Mouse (Mus musculus) layer of hippocampus, adult 18-20 months (tissue): ENCODE measurements around the gene Them7. TPM values are rescaled to one million over a fixed set of nuclear protein-coding genes. Genes with fewer than 3 reads are reported as not detected.

Experiments used
- DNase-seq, 2 experiments: peaks; one replicate each; pipeline ENCODE4 v3.0.0; 2022; ENCODE audit warnings: low spot score in 2 of 2
- total RNA-seq, 2 experiments: library from RNA; stranded (reverse); gene quantifications; 2 replicates each; pipeline ENCODE4 v1.2.3; 2021

Them7 gene
- total RNA-seq, 2 experiments from 2014 or later: not detected

DNA sequence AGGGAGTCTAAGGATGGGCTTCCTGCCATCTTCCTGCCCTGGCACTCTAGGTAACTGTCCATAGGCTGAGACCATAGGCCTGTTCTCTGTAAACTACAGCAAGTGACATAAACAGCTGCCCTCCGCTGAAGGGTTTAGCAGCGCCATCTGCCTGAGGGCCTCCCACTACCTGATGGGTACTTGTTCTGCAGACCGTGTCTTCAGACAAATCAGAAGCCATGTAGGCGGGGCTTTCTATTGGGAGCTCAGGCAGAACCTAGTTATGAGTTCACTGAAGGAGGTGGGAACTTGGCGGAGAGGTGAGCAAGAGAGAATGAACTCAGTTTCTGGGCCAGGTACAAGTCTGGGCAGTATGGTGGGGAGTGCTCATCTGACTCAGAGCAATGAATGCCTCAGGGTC lies 148.6 kb downstream of the Them7 start:
- no peak for DNase-seq

DNA sequence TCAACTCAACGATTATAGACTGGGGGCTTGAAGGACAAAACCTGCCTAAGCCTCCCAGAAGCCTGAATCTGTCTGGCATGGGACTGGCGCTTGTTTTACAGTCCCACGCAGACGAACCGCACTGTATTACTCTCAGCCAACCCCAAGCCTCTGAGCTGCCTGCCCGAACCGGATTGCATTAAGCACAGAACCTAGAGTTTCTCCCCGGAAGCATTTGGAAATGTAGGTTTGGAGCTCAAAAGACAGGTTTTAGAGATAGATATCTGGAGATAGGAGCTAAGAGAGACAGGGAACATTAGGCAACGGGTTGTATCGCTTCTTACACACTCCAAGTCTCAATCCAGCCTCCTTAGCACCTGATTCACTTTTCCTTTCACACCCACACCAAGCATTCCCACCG lies 149.5 kb downstream of the Them7 start:
- DNase-seq: no peak

DNA sequence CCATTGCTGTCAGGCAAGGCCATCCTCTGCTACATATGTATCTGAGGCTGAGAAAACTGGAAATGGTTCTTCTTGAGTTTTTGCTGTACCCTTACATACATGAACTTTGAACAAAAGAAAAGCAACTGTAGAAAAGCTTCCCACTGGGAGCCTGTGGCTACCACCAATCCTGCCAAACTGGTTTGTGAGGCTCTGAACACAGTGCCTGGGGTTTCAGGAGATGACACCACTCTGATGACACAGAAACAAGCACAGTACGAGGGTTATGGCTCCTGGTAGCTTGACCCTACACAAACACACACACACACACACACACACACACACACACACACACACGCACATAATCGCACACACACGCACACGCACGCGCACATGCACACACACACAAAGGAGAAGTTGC lies 151.1 kb downstream of the Them7 start:
- DNase-seq: no peak

GRCm38 (mm10) chr2:105375705-105376104 lies 151.6 kb downstream of the Them7 start:
- no peak for DNase-seq

GRCm38 (mm10) chr2:105379682-105380081 lies 155.6 kb downstream of the Them7 start:
- no peak for DNase-seq

DNA sequence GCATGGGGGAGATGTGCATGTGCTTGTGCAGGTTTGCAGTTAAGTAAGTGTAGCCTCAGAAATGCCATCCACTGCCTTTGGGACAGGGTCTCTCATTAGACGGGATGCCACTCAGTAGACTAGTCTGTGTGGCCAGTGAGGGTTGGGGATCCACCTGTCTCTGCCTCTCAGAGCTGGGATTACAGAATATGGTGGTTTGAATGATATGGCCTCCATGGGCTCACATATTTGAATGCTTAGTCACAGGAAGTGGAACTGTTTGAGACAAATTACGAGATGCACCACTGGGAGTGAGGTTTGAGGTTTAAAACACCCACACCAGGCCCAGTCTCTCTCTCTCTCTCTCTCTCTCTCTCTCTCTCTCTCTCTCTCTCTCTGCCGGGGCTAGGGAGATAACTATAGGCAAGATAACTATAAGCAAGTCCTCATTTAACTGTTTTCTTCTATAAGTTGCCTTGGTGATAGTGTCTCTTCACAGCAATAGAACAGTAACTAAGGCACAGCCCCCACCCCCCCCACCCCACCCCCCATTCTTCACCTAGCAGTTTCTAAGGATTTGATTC lies 156.7 kb downstream of the Them7 start:
- no peak for DNase-seq

DNA sequence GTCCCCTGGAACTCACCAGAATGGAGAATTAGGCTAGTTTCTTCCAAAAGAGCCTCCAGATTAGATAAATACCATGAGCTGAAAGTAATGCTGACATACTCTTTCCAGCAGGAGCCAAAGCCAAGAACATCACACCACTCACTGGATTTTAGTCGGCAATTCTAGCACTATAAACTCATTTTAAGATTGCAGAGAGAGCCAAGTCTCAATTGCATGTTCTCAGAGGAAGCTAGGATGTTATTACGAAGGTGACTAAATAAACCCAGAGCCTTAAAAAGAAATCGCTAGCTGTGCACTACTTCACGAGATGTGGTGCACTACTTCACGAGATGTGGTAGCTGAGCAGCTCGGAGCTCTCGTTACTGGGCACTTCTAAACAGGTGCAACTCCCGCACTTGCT lies 158.9 kb downstream of the Them7 start:
- no peak for DNase-seq

DNA sequence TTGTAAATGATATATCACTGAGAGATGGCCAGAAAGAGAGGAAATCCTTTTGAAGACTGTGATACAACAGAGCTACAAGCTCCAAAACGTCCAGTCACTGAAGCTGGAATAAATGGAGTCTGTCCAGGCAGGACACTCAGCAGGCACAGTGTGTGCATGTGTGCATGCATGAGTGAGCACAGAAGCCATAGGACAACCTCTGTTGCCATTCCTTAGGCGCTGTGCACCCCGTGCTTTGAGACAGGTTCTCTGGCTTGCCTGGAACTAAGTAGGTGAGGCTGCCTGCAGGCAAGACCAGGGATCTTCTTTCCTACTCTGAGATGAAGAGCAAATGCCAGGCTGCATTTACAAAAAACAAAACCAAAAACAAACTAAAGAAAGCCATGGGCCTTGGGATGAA lies 160.9 kb downstream of the Them7 start:
- DNase-seq: no peak

GRCm38 (mm10) chr2:105386418-105386817 lies 162.3 kb downstream of the Them7 start:
- no peak for DNase-seq

- DNase-seq: no peak
Measured at GRCm38 (mm10) chr2:105389007-105389890, 165.1 kb downstream of the Them7 start.

GRCm38 (mm10) chr2:105390653-105391413 lies 166.7 kb downstream of the Them7 start:
- no peak for DNase-seq

GRCm38 (mm10) chr2:105391414-105391784 lies 167.3 kb downstream of the Them7 start:
- no peak for DNase-seq

- no peak for DNase-seq
Measured at GRCm38 (mm10) chr2:105392514-105392913, 168.4 kb downstream of the Them7 start.

- DNase-seq: no peak
Measured at GRCm38 (mm10) chr2:105394375-105394774, 170.3 kb downstream of the Them7 start.

DNA sequence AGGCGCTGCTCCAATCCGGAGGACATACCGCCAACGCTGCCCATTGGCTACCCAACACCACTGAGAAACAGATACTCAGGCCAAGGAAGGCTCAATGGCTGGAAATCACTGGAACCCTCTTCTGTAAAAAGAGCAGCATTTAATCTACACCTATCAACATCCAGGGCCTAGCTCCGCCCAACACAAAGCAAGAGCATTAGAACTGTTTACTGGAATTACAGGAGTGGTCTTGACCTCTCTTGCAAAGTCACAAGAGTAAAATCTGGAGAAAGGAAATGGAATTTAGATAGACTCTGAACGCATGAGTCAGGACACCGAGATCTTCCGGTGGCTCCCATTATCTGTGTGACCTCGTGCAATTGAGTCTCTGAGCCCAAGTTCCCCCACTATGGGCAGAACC lies 171.9 kb downstream of the Them7 start:
- DNase-seq: no peak

DNA sequence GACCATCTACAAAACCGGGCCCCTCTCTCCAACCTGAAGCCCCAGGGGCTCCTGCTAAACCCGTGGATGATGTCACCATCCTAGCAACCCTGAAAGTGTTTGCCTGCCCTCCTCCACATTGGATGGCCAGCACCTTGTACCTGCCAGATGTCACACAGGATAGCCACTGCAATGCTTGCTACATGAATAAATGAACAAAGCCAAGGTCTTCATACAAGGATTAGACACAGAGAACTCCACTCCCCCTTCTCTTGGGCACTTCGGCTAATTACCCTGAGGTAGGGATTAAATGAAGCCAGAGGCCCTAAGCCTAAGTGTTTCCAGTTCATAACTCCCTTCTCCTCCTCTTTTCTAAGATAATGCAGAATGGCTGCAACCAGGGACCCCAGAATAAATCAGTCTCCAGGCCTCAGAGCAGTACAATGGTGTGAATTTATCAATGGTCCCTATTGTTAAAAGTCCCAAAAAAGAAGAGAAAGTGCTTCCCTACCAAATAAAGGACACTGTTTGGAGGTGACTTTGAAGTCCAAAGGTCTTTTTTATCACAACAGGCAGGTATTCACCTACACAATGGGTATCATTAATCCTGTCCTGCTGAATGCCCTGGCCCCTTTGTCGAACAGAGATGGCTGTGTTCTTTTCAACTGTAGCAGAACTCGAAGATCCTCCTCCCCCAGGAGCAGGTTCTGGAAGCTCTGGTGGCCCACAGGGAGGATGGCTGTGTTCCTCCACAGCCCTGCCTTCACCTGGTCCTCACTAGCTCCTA lies 173.5 kb downstream of the Them7 start:
- no peak for DNase-seq

- DNase-seq: no peak
Measured at GRCm38 (mm10) chr2:105398636-105399084, 174.5 kb downstream of the Them7 start.

DNA sequence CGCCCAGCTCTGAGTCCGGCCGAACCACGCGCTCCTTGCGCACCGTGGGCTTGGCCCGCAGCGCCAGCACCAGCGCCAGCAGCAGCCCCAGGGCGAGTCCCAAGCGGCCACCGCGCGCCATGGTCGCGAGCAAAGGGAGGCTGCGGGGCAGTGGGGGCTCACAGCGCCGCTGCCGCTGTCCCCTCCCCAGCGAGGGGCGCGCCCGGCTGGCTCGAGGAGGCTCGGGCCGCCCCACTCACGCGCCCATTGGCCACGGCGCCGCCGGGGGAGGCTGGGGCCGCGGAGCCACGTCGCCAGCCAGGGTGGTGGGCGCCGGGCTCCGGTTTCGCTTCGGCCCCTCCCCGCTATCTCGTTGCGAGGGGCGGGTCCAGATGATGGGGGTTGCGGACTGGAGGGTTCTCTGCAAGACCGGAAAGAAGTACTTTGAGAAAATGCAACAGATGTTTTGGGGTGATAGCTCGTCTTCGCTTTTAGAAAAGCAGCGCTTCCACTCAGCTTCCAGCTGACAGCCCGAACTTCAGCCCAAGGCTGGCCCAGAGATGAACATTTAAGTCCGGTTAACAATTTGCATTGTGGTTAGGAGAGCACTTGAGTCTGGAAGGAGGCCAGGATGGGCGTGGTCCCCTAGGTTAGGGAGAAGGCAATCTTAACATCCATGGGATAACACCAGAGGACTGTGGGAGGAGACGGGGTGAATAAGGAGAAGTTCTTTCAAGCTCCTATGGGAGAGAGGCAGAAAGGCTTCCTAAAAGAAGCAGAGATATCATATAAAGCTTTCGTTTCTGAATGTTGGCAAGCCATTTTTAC lies 175.2 kb downstream of the Them7 start, which contains the start of gene Rcn1:
Rcn1 (minus strand) TSS at position 235 of the 807 bp plus-strand sequence.
- DNase-seq: peak; percentile 13 to 28

GRCm38 (mm10) chr2:105400558-105400957 lies 176.4 kb downstream of the Them7 start:
- DNase-seq: no peak

DNA sequence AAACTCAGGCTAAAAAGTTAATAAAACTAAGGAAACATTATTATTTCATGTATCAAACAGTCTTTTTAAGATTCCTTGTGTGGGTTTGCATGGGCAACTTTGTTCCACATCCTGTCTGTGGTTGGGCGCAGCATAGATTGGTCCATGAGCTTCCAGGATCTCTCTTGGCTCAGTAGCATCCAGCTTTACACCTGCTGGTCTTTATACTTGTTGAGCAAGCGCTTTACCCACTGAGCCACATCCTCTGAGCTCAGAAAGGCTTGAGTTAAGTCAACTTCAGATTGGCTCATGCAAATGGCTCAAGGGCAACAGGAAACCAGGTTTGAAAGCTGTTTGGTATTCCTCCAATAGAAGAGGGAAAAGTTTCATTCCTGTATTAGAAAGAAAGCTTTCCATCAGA lies 178.1 kb downstream of the Them7 start:
- no peak for DNase-seq
